Mouse (Mus musculus) forebrain, embryonic 14.5 days (tissue): Measurements from ENCODE around the gene 4933430I17Rik. TPM values are rescaled to one million over a fixed set of nuclear protein-coding genes. Genes with fewer than 3 reads are reported as not detected.

Experiments used
- ATAC-seq: fragments of 200-750 bp; cut with Nextera tagmentation; 2 replicates; pipeline ENCODE4 v1.8.0; 2017; ENCODE audit warnings: mild to moderate bottlenecking, moderate library complexity
- DNase-seq: peaks from one replicate; pipeline ENCODE4 v3.0.0-alpha.2; 2015; ENCODE audit warnings: low spot score
- H3K27ac ChIP-seq: fragments of 300-500 bp; sonication (generic); 2 replicates; pipeline ENCODE4 v1.5.1; 2014; ENCODE audit warnings: low read depth, mild to moderate bottlenecking, control low read depth, low read length, moderate library complexity
- H3K27me3 ChIP-seq: fragments of 300-500 bp; sonication (generic); replicated peaks from 2 replicates; pipeline ENCODE4 v1.6.1; 2014; ENCODE audit warnings: low read length, control low read depth, mixed read lengths; ENCODE audit not compliant: control insufficient read depth, insufficient read depth
- H3K36me3 ChIP-seq: fragments of 300-500 bp; sonication (generic); 2 replicates; pipeline ENCODE4 v1.6.1; 2014; ENCODE audit warnings: low read length, control low read depth; ENCODE audit not compliant: control insufficient read depth, insufficient read depth
- H3K4me1 ChIP-seq: fragments of 300-500 bp; sonication (generic); 2 replicates; pipeline ENCODE4 v1.6.1; 2014; ENCODE audit warnings: antibody characterized with exemption, low read length, control low read depth; ENCODE audit not compliant: control insufficient read depth, insufficient read depth
- H3K4me2 ChIP-seq: fragments of 300-500 bp; sonication (generic); 2 replicates; pipeline ENCODE4 v1.6.1; 2014; ENCODE audit warnings: mild to moderate bottlenecking, control low read depth, low read length
- H3K4me3 ChIP-seq: fragments of 300-500 bp; sonication (generic); 2 replicates; pipeline ENCODE4 v1.5.1; 2014; ENCODE audit warnings: low read depth, low read length, control low read depth
- H3K9ac ChIP-seq: fragments of 300-500 bp; sonication (generic); 2 replicates; pipeline ENCODE4 v1.6.1; 2014; ENCODE audit warnings: mild to moderate bottlenecking, low read length, control low read depth, moderate library complexity
- H3K9me3 ChIP-seq: fragments of 300-500 bp; sonication (generic); replicated peaks from 2 replicates; pipeline ENCODE4 v1.6.1; 2016; ENCODE audit warnings: low read length, control low read depth, mixed read lengths; ENCODE audit not compliant: control insufficient read depth
- WGBS: fragments of 180-500 bp; shearing (Covaris S2); extraction: QIAGEN DNeasy Blood & Tissue Kit; methylation state at CpG from one replicate; pipeline ENCODE4 v1.1.7; 2014; 5-methylcytosine and 5-hydroxymethylcytosine counted together
- polyA plus RNA-seq: library from polyadenylated mRNA; unstranded; fragments of >200 nt; fragmentation: Nextera tagmentation; extraction: Ambion mirVana; gene quantifications from 2 replicates; pipeline ENCODE4 v1.2.1, GENCODE M21; 2014

Gene 4933430I17Rik
- polyA plus RNA-seq, 1 experiment from 2014 or later, result 0.97 TPM

DNA sequence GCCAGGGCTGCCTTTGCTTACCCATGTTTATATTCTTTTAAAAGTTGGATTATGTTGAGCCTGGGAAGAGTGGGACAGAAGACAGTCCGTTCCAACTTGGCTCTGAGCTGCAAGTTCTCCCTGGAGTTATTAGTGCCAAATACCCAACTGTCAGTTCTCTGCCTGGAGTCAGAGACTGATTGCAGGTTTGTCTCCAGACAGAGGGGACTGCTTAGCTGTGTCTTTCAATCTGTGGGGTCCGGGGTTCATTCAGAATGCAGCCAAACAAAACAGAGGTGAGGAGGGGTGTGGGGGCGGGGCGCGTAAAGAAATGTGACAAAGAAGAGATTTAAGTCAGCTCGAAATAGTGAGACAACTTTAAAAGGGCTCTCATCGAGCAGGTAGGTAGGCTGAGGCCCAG, 23.6 kb upstream of the 4933430I17Rik start:
- peak; percentile 28 for ATAC-seq
- 3% methylated on average over 7 of the region's 7 CpGs for WGBS
- no peak for DNase-seq

DNA sequence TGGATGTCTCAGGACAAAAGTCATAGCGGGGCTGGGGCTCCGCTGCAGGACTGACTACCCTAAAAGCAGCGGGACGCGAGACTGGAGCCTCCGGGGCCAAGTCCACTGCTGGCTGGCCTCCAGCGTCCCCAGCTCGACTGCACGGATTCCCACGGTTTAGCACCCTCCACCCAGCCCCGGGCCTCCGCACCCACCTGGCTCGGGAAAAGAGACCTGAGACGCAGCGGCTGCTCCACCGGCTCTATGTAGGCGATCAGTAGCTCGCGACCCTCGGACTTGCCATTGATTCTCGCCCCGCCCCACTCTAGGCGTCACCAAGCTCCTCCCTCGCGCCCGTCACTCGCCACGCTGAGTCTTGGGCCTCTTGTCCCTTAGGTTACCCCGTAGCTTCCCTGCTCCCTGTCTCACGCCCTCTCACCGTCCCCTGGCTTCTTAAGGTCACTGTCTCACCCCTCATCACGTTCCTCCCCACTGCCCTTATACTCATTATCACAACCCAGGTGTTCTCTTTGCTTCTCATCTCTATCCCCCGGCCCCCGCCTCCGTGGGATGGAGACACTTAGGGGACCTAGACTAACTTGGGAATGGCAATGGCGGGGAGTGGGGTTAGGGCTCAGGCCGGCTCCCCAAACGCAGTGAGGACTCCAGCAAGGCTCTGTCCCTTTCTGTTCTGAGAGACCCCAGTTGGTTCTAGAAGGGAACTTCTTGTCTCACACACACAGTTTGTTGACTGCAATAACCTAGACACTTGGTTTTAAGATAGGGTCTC, 23.0 kb upstream of the 4933430I17Rik start:
- WGBS, result 2% methylated on average over 37 of the region's 38 CpGs
- peak overlapping the region; percentile 66 for H3K4me3 ChIP-seq
- H3K27ac ChIP-seq, result no peak overlapping the region; the same call in 1 of the 2 replicates

More for the DNA sequence above, 23.6 kb upstream of the 4933430I17Rik start:
- H3K4me1 ChIP-seq, result 0 out of 2 replicates have a peak, but pooled peaks cover 3% of the 10 kb centered on the region
- no peak overlapping the region; the same call in 1 of the 2 replicates for H3K27ac ChIP-seq
- no peaks in the 10 kb centered on the region for H3K9me3 ChIP-seq
- H3K27me3 ChIP-seq, result no peaks in the 10 kb centered on the region
- peak overlapping the region; percentile 71 for H3K4me2 ChIP-seq
- peak overlapping the region; percentile 69 for H3K9ac ChIP-seq
- 0 out of 2 replicates have a peak, but pooled peaks cover 12% of the 10 kb centered on the region for H3K36me3 ChIP-seq
- H3K4me3 ChIP-seq, result peak overlapping the region; percentile 66

GRCm38 (mm10) chr4:62502969-62503368, 22.2 kb upstream of the 4933430I17Rik start:
- no peaks in the 10 kb centered on the region for H3K9me3 ChIP-seq
- no peak overlapping the region for H3K27ac ChIP-seq
- H3K4me2 ChIP-seq, result no peak overlapping the region
- H3K4me3 ChIP-seq, result no peak overlapping the region
- H3K4me1 ChIP-seq, result 0 out of 2 replicates have a peak, but pooled peaks cover 3% of the 10 kb centered on the region
- DNase-seq (no peak), ATAC-seq (no peak)
- peaks cover 15% of the 10 kb centered on the region; the same call in 1 of the 2 replicates for H3K36me3 ChIP-seq
- no peak overlapping the region for H3K9ac ChIP-seq
- H3K27me3 ChIP-seq, result no peaks in the 10 kb centered on the region
- 84% methylated on average over 7 of the region's 7 CpGs for WGBS

More for the DNA sequence above, 23.0 kb upstream of the 4933430I17Rik start:
- 0 out of 2 replicates have a peak, but pooled peaks cover 3% of the 10 kb centered on the region for H3K4me1 ChIP-seq
- peak overlapping the region; percentile 71 for H3K4me2 ChIP-seq
- DNase-seq (peak; percentile 92), ATAC-seq (peak; percentile 98)
- H3K9ac ChIP-seq, result peak overlapping the region; percentile 69
- no peaks in the 10 kb centered on the region for H3K9me3 ChIP-seq
- 0 out of 2 replicates have a peak, but pooled peaks cover 12% of the 10 kb centered on the region for H3K36me3 ChIP-seq
- no peaks in the 10 kb centered on the region for H3K27me3 ChIP-seq

- WGBS, result 82% methylated on average over 3 of the region's 3 CpGs
- H3K27me3 ChIP-seq, result no peaks in the 10 kb centered on the region
- ATAC-seq, result no peak
- H3K9ac ChIP-seq, result peak within 1 kb of the TSS; percentile 69
- H3K4me2 ChIP-seq, result peak within 1 kb of the TSS; percentile 71
- no peak for DNase-seq
- H3K4me3 ChIP-seq, result peak within 1 kb of the TSS; percentile 66
- H3K36me3 ChIP-seq, result peaks cover 18% of the 10 kb centered on the region
- H3K9me3 ChIP-seq, result no peaks in the 10 kb centered on the region
- 0 out of 2 replicates have a peak, but pooled peaks cover 3% of the 10 kb centered on the region for H3K4me1 ChIP-seq
- no peak within 1 kb of the TSS for H3K27ac ChIP-seq
Measured at GRCm38 (mm10) chr4:62503374-62503970, 21.7 kb upstream of the 4933430I17Rik start, which contains the start of gene Hdhd3. TSS of gene Hdhd3 (minus strand) at chr4:62503467.

GRCm38 (mm10) chr4:62505991-62506390, 19.2 kb upstream of the 4933430I17Rik start:
- Histone ChIP-seq H3K36me3 (peaks cover 33% of the 10 kb centered on the region), H3K4me3 (no peak overlapping the region), H3K9ac (no peak overlapping the region), H3K9me3 (no peaks in the 10 kb centered on the region), H3K4me2 (no peak overlapping the region), H3K27me3 (no peaks in the 10 kb centered on the region), H3K4me1 (0 out of 2 replicates have a peak, but pooled peaks cover 3% of the 10 kb centered on the region), H3K27ac (no peak overlapping the region)
- ATAC-seq (no peak), DNase-seq (no peak)
- 89% methylated on average over 3 of the region's 3 CpGs for WGBS

DNA sequence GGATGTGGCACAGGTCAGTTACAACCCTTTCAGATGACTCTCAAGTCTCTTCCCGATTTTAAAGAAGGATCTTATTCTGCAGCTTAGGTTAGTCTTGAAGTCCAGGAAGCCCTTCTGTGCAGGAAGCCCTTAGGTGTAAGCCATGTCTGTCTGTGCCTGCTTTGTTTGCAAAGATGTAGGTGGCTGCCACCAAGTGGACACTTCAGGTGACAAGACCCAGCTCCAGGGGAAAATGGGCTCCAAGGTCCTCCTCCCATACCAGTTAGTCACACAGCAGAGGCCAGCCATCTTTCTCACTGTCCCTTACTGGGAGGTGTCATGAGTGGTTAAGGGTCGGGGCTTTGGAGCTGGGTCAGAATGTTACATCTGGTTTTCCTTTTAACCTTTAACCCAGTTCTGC, 18.4 kb upstream of the 4933430I17Rik start:
- Histone ChIP-seq H3K4me2 (no peak overlapping the region), H3K9me3 (no peaks in the 10 kb centered on the region), H3K4me1 (no peaks in the 10 kb centered on the region), H3K36me3 (peaks cover 41% of the 10 kb centered on the region), H3K27ac (no peak overlapping the region), H3K27me3 (no peaks in the 10 kb centered on the region), H3K4me3 (no peak overlapping the region), H3K9ac (no peak overlapping the region)
- WGBS, result 74% methylated on average over 2 of the region's 2 CpGs
- no peak for ATAC-seq
- no peak for DNase-seq

- DNase-seq (no peak), ATAC-seq (no peak)
- no peak overlapping the region for H3K4me2 ChIP-seq
- peaks cover 62% of the 10 kb centered on the region for H3K36me3 ChIP-seq
- no peak overlapping the region for H3K4me3 ChIP-seq
- no peak overlapping the region for H3K9ac ChIP-seq
- H3K27ac ChIP-seq, result no peak overlapping the region
- H3K9me3 ChIP-seq, result no peaks in the 10 kb centered on the region
- no peaks in the 10 kb centered on the region for H3K4me1 ChIP-seq
- H3K27me3 ChIP-seq, result no peaks in the 10 kb centered on the region
- 90% methylated on average over 5 of the region's 5 CpGs for WGBS
Measured at GRCm38 (mm10) chr4:62508839-62509238, 16.3 kb upstream of the 4933430I17Rik start.

- no peaks in the 10 kb centered on the region for H3K27me3 ChIP-seq
- no peaks in the 10 kb centered on the region for H3K4me1 ChIP-seq
- H3K4me3 ChIP-seq, result no peak overlapping the region
- no peaks in the 10 kb centered on the region for H3K9me3 ChIP-seq
- no peak overlapping the region for H3K4me2 ChIP-seq
- peaks cover 63% of the 10 kb centered on the region for H3K36me3 ChIP-seq
- no peak overlapping the region for H3K27ac ChIP-seq
- WGBS, result 87% methylated on average over 11 of the region's 11 CpGs
- DNase-seq (no peak), ATAC-seq (no peak)
- no peak overlapping the region for H3K9ac ChIP-seq
Measured at GRCm38 (mm10) chr4:62509946-62510345, 15.2 kb upstream of the 4933430I17Rik start.
